Mouse (Mus musculus) 3134 (cell line): Measurements from ENCODE around the gene Rragd.
"Not testable (repeated sequence)": the region's sequence is repeated elsewhere in the genome, so short reads cannot be mapped to it uniquely, and the experiment has no call there.

Source experiments
- DNase-seq: peaks from one replicate; pipeline ENCODE4 v3.0.0-alpha.2; 2011; ENCODE audit warnings: low spot score; ENCODE audit not compliant: insufficient read length; ENCODE audit errors: extremely low read depth

Gene Rragd

DNA sequence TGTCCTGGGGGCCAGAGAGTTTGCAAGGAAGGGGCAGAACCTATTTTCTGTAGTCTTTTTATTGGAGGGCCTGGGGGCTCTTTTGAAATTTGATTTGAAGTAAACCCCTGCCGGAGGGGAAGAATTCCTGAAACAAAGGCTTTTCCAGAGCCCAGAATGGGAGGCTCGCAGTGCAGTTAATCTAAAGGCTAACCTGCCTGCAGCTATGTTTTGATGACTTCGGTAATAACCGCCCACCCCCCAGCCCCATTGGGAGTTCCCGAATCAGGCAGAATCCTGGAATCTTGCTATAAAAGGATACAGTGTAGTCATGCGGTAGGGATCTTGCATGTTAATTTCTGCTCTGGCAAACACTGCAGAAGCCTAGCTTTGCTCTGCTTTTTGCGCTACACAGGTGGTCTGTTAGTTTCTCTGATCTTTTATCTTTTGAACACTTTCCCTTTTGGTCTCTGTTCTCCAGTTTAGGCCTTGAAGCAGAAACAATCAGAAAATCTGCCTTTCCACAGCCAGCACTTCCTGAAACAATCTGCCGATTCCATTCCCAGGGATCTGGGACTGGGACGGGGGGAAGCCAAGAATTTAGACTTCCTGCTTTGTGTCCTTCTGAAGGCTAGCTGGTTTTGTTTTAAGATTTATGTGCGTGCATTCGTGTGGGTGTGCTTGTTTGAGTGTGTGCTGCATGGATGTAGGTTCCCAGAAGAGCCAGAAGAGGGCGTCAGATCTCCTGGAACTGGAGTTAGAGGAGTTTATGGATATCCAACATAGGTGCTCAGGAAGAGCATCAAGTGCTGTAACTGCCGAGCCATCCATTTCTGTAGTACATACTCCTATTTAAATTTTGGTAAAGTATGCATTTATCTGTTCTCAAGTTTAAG lies 2.2 kb downstream of the Rragd start:
- DNase-seq, result no peak

DNA sequence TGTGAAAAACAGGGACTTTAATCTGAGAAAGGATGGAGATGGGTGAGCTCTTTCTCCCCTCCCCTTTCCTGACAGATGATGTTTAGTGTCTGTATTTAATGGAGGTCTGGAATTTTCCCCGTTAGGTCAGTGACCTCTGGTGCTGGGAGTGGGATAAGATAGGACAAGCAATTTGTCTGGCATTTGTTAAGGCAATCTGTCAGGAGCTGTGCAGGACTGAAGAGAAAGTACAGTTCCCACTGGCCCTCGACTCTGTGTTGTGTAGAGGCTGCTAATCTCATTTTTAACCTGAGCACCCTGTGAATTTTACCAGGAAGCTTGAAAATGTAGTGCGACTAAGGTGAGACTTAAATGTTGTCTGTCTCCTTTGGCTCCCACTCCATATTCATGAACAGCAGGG lies 2.8 kb downstream of the Rragd start:
- DNase-seq, result no peak

DNA sequence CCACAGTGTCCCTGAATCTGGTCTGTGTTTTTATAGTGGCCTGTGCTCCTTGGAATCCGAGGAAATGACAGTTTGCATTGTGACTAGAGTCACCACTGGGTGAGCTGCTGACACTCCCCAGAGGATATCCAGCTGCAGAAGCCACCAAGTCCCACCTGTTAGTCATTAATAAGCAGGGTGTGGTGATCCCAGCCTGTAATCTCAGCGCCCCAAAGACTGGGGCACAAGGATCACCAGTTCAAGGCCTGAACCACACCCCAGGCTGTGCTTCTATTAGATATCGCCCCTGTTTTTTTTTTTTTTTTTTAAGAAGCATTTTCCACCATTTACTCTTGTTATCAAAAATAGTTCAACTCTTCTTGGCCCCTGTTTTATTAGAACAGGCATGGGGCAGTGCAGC lies 4.2 kb downstream of the Rragd start:
- no peak for DNase-seq

DNA sequence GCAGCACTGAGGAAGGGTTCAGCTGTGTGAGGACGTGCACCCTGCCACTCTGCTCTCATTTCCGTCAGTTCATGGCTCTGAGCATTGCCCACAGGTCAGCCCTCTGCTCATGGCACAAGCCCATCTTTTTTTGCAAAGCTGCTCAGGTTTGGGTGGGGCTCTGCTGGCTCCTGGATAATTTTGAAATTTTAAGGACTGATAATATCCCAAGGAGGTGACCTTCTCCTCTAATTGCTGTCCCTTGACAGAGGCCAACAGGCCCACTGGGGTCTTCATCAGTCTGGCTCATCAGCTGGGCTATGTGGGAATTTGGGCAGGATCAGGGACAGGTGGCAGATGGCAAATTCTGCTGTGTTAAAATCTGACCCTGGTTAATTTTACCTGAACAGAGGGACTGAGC lies 6.5 kb downstream of the Rragd start:
- DNase-seq, result no peak

DNA sequence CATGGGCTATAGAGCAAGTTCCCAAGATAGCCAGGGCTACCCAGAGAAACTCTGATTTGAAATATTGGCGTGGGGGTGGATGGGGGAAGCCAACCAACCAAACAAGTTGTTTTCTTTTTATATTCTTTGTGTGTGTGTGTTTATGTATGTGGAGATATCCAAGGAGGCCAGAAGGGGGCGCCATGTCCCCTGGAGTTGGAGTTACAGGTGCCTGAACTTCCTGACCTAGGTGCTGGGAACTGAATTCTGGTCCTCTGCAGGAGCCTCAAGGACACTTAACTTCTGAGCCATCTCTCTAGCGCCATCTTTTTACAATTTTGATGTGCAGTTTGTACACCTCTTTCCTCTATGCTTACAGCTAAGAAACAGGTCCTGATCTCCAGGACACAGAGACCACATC lies 11.3 kb downstream of the Rragd start:
- no peak for DNase-seq

DNA sequence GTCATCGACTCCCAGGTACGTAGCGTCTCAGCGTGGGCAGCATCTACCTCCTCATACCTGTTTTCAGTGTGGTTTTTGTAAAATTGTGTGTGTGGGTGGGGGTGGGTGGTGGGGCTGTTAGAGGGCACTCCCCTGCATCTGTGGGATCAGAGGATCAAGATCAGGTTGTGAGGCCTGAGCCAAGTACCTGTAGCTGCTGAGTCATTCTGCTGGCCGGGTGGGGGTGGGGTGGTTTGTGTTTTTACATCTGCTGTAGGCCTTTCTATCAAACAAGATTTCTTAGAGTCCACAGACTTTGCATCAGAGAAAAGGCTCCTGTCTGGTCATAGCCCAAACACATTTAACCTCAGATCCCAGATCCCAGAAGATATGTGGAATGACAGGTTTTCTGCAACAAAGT lies 13.2 kb downstream of the Rragd start:
- DNase-seq, result no peak

DNA sequence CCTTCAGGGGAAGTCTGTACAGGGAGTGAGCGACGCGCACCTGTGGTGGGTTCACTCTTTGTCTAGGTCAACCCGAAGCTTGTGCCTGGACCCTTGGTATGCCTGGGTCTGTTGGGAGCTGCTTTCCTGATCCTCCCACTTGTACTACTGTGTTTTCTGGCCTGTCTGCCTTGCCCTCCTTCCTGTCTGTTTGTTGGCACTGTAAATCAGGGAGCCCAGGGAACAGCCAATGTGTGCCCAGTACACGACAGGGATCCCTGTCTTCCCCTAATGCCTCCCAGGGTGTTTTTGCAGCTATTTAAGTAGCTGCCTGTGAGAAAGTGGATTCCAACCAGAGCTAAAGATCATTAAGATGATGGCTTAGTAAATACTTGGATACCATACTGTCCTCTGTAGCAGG lies 14.7 kb downstream of the Rragd start:
- DNase-seq, result no peak

DNA sequence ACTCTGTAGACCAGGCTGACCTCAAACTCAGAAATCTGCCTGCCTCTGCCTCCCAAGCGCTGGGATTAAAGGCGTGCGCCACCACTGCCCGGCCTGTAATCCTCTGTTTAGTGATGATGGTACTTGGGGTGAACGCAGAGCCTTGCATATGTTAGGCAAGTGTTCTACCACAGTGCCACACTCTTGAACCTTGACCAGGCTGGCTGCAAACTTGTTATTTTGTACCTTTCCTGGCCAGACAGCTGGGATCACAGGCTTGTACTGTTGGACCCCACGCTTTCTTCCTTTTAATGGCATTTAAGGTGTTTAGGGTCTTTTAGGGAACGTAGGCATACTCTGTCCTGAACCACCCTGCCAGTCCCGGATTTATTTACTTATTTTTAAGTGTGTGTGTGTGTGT lies 16.2 kb downstream of the Rragd start:
- DNase-seq, result no peak

DNA sequence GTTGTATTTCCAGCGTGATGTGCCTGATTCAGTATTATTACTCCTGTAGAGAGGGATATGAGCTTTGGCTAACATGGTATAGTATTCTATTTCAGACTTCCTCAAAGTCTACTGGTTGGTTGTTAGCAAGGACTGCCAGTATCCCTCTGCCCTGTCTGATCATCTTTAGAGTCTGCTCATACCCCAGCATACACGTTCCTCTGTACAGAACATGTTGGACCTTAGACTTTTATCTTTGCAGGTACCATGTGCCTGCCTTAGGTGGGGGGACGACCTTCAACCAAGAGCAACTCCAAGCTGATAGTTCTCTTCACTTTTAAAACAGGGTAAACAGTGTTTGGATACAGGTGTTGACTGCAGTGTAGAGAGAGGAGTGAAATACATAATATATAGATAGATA lies 19.2 kb downstream of the Rragd start:
- DNase-seq, result no peak

DNA sequence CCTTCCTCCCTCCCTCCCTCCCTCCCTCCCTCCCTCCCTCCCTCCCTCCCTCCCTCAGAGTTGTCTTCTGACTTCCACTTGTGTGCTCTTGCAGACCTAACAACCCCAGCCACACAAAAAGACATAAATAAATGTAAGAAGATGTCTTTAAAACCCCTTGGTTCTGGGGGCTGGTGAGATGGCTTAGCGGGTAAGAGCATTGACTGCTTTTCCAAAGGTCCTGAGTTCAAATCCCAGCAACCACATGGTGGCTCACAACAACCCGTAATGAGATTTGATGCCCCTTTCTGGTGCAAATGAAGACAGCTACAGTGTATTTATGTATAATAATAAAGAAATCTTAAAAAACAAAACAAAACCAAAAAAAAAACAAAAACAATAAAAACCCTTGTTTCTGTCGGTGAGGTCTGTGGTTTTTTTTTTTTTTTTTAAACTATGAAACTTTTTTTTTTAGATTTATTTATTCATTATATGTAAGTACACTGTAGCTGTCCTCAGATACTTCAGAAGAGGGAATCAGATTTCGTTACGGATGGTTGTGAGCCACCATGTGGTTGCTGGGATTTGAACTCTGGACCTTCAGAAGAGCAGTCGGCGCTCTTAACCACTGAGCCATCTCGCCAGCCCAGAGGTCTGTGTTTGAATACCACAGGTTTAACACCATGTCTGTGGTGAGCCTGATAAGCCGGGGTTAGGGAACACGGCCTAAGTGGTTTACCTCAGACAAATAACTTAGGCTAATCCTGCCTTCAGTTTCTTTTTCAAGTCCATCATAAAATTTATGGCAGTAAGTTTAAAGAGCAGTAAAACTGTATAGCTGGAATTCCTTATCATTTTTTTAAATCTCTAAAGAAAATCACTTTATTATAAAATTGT lies 23.0 kb downstream of the Rragd start:
- DNase-seq, result not testable (repeated sequence)

DNA sequence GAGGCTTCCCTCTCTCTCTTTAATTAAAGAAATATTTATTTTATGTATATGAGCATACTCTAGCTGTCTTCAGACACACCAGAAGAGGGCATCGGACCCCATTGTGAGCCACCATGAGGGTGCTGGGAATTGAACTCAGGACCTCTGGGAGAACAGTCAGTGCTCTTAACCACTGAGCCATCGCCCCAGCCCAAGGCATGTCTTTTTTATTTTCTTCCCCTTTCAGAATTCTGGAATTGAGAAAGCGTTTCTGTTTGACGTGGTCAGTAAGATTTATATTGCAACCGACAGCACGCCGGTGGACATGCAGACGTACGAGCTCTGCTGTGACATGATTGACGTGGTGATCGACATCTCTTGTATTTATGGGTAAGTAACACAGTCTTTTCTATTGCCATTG lies 24.0 kb downstream of the Rragd start:
- DNase-seq, result no peak

DNA sequence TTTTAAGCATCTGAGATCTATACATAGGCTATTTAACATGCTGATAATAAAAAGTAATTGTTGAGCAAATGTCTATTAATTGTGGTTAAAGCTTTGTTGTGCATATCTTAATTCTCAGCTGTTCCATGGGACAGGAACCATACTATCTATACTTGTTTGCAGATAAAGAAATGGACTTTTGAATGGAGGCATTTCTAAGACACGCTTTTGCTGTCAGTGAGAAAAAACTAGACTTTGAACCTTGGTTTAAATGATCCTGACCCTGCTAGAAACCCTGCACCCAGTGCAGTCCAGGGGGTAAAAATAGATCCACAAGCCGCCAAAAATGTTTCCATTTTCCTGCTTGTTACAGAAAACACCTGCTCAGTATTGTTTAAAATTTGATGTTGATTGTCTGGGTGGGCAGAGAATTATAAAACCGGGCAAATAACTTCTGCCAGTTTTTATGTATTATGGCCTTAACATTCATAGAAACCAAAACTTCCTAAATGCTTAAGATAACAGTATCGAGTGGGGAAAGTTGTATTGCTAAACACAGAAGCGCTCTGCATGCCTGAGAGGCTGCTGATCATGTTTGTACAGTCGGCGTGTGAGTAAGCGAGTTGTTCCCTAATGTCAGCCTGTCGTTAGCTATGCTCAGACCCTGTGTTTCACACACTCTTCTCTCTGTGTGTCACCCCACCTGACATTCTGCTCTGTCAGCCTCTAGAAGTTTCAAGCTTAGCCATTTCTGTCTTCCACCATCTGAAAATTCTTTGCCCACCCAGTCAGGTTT lies 24.8 kb downstream of the Rragd start:
- DNase-seq, result no peak

DNA sequence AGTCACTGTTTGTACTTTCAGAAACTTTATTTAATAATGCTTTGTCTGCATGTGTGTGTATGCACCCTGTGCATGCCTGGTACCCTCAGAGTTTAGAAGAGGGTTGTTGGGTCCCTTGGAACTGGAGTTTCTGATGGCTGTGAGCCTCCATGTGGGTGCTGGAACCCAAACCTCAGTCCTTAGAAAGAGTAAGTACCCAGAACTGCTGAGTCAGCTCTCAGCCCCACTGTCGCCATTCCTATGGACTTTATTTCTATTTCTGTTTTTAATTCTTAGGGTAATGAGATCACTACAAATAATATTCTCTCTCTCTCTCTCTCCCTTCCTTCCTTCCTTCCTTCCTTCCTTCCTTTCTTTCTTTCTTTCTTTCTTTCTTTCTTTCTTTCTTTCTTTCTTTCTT lies 27.2 kb downstream of the Rragd start:
- DNase-seq, result no peak

DNA sequence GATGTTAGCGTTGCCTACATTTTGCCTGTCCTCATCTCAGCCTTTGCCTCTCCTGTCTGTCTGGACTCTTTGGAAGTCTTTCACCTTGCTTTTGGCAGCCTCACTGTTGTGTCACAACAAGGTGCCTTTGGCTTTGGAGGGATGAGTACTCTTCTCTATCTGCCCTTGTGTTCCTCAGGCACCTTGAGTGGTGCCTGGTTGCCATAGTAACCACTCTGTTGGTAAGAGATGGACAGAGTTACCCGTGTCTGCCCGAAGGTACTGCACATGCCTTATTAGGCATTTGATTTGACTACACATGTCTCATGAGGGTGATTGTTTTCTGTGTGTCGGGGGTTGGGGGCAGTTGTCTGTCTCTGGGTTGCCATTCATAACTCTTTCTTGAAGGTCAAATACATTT lies 29.6 kb downstream of the Rragd start:
- DNase-seq, result no peak

DNA sequence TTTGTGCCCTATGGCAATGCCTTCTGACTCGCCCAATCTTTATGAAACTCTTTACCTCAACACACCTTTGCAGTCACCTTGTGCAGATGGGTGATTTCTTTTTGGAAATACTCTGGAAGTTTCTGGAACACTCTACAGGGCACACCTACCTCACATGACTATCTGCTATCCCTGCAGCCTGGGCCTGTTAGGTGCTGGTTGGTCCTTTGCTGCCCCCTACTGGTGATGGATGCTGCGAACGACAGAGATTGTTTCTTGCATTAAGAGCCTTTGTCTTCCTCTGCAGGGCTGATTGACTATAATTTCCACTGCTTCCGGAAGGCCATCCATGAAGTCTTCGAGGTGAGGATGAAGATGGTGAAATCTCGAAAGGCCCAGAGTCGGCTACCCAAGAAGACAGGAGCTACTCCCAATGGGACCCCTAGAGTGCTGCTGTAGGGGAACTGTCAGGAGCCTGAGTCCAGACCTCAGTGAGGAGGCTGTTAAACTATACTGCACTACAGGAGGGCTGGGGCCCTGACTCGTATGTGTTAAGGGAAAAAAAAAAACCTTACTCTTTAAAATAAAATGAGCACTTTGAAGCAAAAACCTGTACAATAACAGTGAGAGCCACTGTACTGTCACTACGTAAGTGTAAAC lies 35.6 kb downstream of the Rragd start:
- DNase-seq, result peak; percentile 43

DNA sequence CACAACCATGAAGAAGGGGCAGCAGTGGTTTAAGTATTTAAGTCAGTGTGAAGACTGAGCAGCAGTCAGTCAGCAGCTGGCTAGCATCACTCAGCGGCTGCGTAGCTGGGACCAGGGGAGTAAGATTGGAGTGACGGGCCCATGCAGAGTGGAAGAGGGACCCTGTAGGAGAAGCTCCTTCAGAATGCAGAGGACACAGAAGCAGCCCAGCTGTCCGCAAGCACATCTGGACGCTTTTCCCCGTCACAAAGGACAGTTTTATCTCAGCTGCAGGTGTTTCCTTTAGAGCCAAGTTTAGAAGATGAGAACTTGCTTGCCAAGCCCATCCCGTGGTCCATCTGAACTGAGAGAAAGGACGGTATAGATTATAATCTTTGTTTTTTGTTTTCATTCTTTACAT lies 41.6 kb downstream of the Rragd start:
- DNase-seq, result no peak

DNA sequence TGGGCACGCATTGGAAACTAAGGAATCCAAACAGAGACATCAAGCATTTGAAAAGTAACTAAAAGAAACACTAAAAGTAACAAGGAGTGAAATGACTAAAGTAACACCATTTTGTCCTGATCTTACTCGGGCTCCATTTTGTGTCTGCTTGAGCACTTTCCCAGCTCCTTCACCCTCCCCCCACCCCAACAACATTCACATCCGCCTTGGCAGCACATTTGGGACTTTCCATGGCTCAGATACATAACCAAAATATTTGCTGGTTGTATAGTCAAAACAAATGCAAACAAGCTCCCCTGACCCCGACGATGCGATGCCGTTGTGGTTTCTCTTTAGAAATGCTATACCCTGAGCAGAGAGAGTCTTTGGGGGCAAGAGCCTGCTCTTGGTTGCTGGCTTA lies 46.3 kb downstream of the Rragd start:
- DNase-seq, result no peak

DNA sequence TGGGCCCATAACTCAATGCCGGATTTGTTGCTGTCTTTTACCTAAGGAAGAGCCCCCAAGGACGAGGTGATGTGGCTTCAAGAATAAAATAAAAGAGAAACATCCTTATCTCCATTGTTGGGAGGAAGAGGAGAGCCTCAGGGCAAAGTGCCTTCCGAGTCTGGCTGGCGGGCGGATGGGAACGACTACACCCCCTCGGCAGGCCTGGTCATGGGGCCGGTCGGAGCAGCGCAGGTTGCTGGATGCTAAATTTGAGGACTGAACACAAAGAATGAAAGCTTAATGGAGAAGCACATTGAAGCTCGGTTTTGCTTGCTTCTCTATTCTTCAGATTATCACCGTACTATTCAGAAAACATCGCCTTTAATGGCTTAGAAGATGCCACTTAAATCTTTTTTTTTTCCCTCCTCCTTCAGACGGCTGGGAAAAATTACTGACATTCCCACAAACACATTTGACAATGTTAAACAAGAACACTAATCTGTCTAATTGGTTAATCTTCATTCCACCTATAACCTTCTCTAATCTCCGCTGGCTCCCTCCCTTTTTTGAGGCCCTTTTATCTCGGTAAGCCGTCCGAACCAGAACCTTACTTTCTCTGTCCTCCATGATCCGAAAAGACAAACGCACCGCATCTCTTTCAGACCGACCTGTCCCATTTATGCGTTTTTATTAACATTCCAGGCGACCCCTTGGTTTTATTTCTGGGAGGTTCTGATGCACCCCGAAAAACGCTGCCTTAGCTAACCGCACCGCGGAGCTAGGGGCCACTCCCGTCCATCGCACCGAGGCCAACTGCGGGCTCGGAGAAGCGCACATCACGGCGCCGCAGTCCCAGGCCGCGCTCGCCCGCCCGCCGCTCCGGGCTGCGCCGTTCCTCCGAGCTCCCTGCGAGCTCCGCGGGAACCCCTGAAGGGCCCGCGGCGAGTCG lies 47.7 kb downstream of the Rragd start:
- peak; percentile 84 for DNase-seq

DNA sequence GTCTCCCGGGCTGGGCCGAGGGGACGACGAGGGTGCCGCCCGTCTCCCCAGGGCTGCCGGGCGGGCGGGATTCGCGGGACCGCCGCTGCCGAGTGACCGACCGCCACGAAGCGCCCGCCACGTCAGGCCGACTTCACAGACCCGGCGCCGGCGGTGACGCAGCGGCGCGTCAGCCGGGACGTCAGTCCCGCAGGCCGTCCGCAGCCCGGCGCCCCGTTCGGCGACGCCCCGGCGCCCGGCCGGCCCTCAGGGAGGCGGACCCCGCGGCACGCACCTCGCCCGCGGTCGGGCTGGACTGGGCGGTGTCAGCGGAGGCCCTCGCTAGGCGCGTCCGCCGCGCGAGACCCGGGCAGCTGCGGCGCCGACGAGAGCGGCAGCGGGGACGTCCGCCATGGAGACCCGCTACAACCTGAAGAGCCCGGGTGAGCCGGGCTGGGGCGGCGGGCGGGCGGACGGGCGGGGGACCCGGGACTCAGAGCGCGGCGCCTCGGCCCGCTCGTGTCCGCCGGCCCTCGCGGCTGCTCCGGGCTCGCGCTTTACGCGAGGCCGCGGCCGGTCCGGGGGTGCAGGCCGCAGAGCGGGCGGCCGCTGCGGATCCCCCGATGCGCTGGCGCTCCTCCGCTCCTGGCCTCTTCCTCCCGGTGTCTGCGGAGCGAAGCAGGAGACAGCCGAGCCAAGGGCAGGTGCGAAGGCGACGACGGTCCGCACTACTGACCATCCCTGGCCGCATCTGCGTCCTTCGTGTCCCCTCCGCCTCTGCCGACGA lies 48.5 kb downstream of the Rragd start, which contains the start of gene Ube2j1:
Gene Ube2j1 (plus strand): TSS at position 222 of the 766 bp plus-strand sequence.
- DNase-seq, result peak; percentile 95
